Mouse (Mus musculus) liver, embryonic 14 days (tissue): ENCODE results near the gene Krt2. TPM values are rescaled to one million over a fixed set of nuclear protein-coding genes. Genes with fewer than 3 reads are reported as not detected.

Source experiments
- polyA plus RNA-seq: library from polyadenylated mRNA; depleted of rRNA; stranded (reverse); fragments of >200 nt; gene quantifications from 2 replicates; pipeline ENCODE4 v1.2.3, GENCODE M21; 2012; rRNA removed

Gene Krt2
- not detected in 2 replicates for polyA plus RNA-seq

DNA sequence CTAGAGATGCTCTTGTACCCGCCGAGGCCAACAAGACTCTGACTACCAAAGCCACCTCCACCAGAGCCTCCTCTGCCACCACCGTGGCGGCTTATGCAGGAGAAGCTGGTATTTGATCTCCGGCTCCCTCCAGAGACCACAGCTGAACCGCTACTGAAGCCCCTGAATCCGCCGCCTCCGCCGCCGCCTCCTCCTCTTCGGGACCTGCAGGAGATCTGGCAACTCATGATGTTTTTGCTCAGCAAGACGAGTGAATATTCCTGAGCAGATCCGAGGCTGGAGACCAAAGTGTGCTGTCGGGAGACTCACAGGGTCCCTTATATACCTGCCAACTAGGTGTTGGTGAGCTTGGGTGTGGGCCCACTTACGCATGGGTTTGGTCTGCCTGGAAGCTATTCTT lies at the start of gene Krt2:
Gene Krt2, minus strand, starts transcription at position 295 of the 400 bp plus-strand sequence.

DNA sequence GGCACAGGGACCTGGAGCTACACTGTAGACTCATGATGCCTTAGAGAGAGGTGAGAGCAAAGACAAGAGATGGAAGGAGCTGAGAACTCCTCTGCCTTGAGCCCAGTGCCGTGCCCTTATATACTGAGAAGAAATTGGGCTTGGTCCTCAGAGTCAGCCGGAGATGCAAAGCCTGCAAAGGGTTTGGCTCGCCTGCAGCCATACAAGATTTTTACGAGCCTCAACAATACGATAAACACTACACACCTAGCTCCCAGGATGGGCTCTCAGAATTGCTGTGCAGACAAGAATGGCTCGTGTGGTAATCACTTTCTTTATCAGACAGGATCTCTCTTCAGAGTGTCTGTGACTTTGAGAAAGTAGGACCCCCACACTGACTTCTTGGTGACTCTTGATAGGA lies 32.7 kb upstream of the Krt2 start, which contains the start of gene Krt1:
Gene Krt1, minus strand, starts transcription at position 101 of the 400 bp plus-strand sequence.

DNA sequence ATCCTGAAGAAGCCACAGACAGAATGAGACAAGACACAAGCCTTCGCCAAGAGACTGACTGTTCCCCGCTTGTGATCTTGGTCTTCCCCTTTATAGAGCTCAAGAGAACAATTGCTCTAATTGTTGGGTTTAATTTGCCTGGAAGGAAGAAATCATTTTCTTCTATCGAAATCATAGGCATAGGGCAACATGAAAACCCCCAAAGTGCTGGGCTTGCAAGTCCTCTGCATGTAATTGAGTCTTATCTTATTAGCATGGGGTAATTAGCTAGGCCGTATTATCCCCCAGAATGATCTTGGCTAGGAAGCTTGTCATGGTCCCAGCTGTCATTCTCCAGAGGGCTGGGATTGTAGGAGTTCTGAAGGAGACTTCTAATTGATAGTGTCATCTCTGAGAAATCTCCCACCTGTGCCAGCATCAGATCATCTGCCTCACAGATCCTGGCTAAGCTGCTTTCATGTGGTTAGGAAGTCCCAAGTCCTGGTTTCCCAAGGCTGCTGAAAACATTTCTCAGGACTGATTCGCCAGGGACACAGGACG lies 15.6 kb downstream of the Krt2 start, which contains the start of gene Krt73:
Gene Krt73, minus strand, starts transcription at position 51 of the 540 bp plus-strand sequence.

DNA sequence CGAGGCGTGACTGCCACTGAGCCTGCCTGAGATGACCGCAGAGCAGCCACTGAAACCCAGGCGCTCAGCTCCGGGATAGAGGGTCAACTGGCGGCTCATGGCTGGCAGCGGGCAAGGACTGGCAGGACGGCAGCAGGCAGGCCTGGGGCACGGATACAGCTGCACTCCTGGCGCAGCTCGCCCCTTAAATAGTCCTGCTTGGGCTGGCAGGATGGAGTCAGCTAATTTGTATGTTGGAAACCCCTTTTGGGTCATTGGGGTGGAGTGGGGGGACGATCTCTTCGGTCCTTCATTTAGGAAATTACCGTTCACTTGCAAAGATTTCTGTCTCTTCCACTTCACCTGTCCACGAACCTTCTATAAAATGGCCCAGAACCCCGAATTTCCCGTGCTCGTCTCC lies 31.6 kb downstream of the Krt2 start, which contains the start of gene Krt72:
Gene Krt72, minus strand, starts transcription at position 101 of the 400 bp plus-strand sequence.

Other genes starting within 250 kb of the Krt2 start
- gene Krt75, start 244.3 kb downstream of the Krt2 start, polyA plus RNA-seq, result not detected in 2 replicates
- not detected in 2 replicates for gene Gm5414, start 190.0 kb downstream of the Krt2 start, polyA plus RNA-seq
- gene Gm5478, start 170.8 kb downstream of the Krt2 start, polyA plus RNA-seq, result not detected in 2 replicates
- gene Krt6b, start 137.9 kb downstream of the Krt2 start, polyA plus RNA-seq, result not detected in 2 replicates
- 0.01 TPM in 1 of 2 replicates, not detected in the other for gene Krt6a, start 123.9 kb downstream of the Krt2 start, polyA plus RNA-seq
- 0.13 and 2.5 TPM in 2 replicates for gene Krt5, start 105.3 kb downstream of the Krt2 start, polyA plus RNA-seq
- not detected in 2 replicates for gene Krt71, start 75.1 kb downstream of the Krt2 start, polyA plus RNA-seq
- not detected in 2 replicates for gene Krt72, start 31.7 kb downstream of the Krt2 start, polyA plus RNA-seq
- not detected in 2 replicates for gene Krt73, start 15.8 kb downstream of the Krt2 start, polyA plus RNA-seq
- 0.01 and 0.10 TPM in 2 replicates for gene Krt1, start 32.6 kb upstream of the Krt2 start, polyA plus RNA-seq
- gene Krt77, start 51.5 kb upstream of the Krt2 start, polyA plus RNA-seq, result 0.02 TPM in 1 of 2 replicates, not detected in the other
- gene Krt76, start 74.8 kb upstream of the Krt2 start, polyA plus RNA-seq, result not detected in 2 replicates
- 0.06 and 0.18 TPM in 2 replicates for gene Krt4, start 106.6 kb upstream of the Krt2 start, polyA plus RNA-seq
- gene Krt79, start 122.2 kb upstream of the Krt2 start, polyA plus RNA-seq, result not detected in 2 replicates
- gene Krt78, start 136.1 kb upstream of the Krt2 start, polyA plus RNA-seq, result 0.01 TPM in 1 of 2 replicates, not detected in the other
- 40.2 and 40.3 TPM in 2 replicates for gene Krt8, start 186.3 kb upstream of the Krt2 start, polyA plus RNA-seq
- gene Krt18, start 210.0 kb upstream of the Krt2 start, polyA plus RNA-seq, result 28.2 and 34.2 TPM in 2 replicates